Mouse (Mus musculus) stomach, postnatal 0 days (tissue): ENCODE measurements around the gene Trim31.
A peak's percentile ranks its signal among the peaks of the same experiment; 100 is the strongest.

Experiments used
- CTCF ChIP-seq: IDR thresholded peaks from 2 replicates; pipeline ENCODE4 v1.5.1; 2016; ENCODE audit warnings: antibody characterized with exemption, low read depth, mild to moderate bottlenecking, moderate library complexity
- EP300 ChIP-seq: optimal IDR thresholded peaks from 2 replicates; pipeline ENCODE3; 2016; ENCODE audit warnings: antibody characterized with exemption

- TF ChIP-seq CTCF (peak; percentile 48), EP300 (no peak)
Observed at GRCm38 (mm10) chr17:36944121-36944775, 46.3 kb downstream of the Trim31 start.
